Mouse (Mus musculus) kidney, postnatal 0 days (tissue): Measurements from ENCODE around the gene Sf3b3. TPM values are rescaled to one million over a fixed set of nuclear protein-coding genes. Genes with fewer than 3 reads are reported as not detected.
"Not testable (repeated sequence)": the region's sequence is repeated elsewhere in the genome, so short reads cannot be mapped to it uniquely, and the experiment has no call there.

Source experiments
- ATAC-seq: fragments of 200-750 bp; cut with Nextera tagmentation; replicated peaks from 2 replicates; pipeline ENCODE4 v1.8.0; 2017; ENCODE audit warnings: low read depth, moderate number of reproducible peaks, moderate TSS enrichment, moderate library complexity; ENCODE audit not compliant: low FRiP score
- DNase-seq: peaks from one replicate; pipeline ENCODE4 v3.0.0-alpha.2; 2016; ENCODE audit warnings: low spot score
- H3K27ac ChIP-seq: fragments of 300-500 bp; sonication (generic); 2 replicates; pipeline ENCODE4 v1.5.1; 2014; ENCODE audit warnings: mild to moderate bottlenecking
- H3K27me3 ChIP-seq: fragments of 300-500 bp; sonication (generic); 2 replicates; pipeline ENCODE4 v1.6.1; 2014; ENCODE audit warnings: low read length, mixed read lengths; ENCODE audit not compliant: insufficient read depth
- H3K36me3 ChIP-seq: fragments of 300-500 bp; sonication (generic); 2 replicates; pipeline ENCODE4 v1.6.1; 2014; ENCODE audit warnings: low read length, mixed read lengths; ENCODE audit not compliant: insufficient read depth
- H3K4me1 ChIP-seq: fragments of 300-500 bp; sonication (generic); replicated peaks from 2 replicates; pipeline ENCODE4 v1.6.1; 2014; ENCODE audit warnings: antibody characterized with exemption, low read length, mixed read lengths; ENCODE audit not compliant: insufficient read depth
- H3K4me2 ChIP-seq: fragments of 300-500 bp; sonication (generic); 2 replicates; pipeline ENCODE4 v1.6.1; 2014; ENCODE audit warnings: mild to moderate bottlenecking, low read length, moderate library complexity, mixed read lengths
- H3K4me3 ChIP-seq: fragments of 300-500 bp; sonication (generic); replicated peaks from 2 replicates; pipeline ENCODE4 v1.5.1; 2014; ENCODE audit warnings: low read depth, low read length
- H3K9ac ChIP-seq: fragments of 300-500 bp; sonication (generic); 2 replicates; pipeline ENCODE4 v1.6.1; 2014; ENCODE audit warnings: low read depth, low read length
- H3K9me3 ChIP-seq: fragments of 300-500 bp; sonication (generic); replicated peaks from 2 replicates; pipeline ENCODE4 v1.6.1; 2016; ENCODE audit warnings: low read length, inconsistent platforms, mixed read lengths
- CTCF ChIP-seq: IDR thresholded peaks from 2 replicates; pipeline ENCODE4 v1.5.1; 2016; ENCODE audit warnings: antibody characterized with exemption, low read depth, mild to moderate bottlenecking, moderate library complexity
- WGBS: fragments of 180-500 bp; shearing (Covaris S2); extraction: QIAGEN DNeasy Blood & Tissue Kit; methylation state at CpG from one replicate; pipeline ENCODE4 v1.1.7; 2014; 5-methylcytosine and 5-hydroxymethylcytosine counted together
- polyA plus RNA-seq: library from polyadenylated mRNA; unstranded; fragments of >200 nt; fragmentation: Nextera tagmentation; extraction: Ambion mirVana; gene quantifications from 2 replicates; pipeline ENCODE4 v1.2.1, GENCODE M21; 2015

Sf3b3 gene
- polyA plus RNA-seq, 1 experiment from 2014 or later: 80.1 TPM

DNA sequence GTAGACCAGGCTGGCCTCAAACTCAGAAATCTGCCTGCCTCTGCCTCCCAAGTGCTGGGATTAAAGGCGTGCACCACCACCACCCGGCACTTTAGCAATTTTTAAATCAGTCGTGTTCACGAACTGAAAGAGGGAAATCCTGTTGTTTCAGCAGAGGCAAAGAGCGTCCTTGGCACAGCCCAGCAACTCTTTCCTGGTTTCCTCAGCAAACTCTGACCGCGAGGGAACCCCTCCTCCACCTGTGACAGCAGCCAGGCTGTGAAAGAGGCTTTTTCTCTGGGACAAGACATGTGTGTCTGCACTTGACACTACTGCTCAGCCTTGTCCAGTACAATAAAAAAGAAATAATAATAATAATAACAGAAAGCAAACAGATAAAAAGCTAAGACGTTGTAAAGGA lies 59.7 kb downstream of the Sf3b3 start:
- Histone ChIP-seq H3K9me3 (no peaks in the 10 kb centered on the region), H3K27me3 (no peaks in the 10 kb centered on the region), H3K9ac (no peak overlapping the region), H3K36me3 (no peaks in the 10 kb centered on the region), H3K4me1 (no peaks in the 10 kb centered on the region), H3K4me3 (no peak overlapping the region), H3K4me2 (no peak overlapping the region), H3K27ac (no peak overlapping the region)
- no peak for TF ChIP-seq CTCF
- DNase-seq (no peak), ATAC-seq (no peak)
- 75% methylated on average over 8 of the region's 8 CpGs for WGBS

DNA sequence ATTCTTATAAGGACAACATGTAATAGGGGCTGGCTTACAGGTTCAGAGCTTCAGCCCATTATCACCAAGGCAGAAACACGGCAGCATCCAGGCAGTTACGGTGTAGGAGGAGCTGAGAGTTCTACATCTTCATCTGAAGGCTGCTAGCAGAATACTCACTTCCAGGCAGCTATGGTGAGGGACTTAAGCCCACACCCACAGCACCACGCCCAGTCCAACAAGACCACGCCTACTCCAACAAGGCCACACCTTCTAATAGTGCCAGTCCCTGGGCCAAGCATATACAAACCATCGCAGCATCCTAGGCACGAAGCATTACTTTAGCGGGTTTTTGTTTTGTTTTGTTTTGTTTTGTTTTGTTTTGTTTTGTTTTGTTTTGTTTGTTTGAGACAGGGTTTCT lies 60.1 kb downstream of the Sf3b3 start:
- ATAC-seq, H3K4me1 ChIP-seq, H3K27ac ChIP-seq, H3K9me3 ChIP-seq, H3K4me2 ChIP-seq, H3K9ac ChIP-seq, DNase-seq, H3K4me3 ChIP-seq, H3K36me3 ChIP-seq, H3K27me3 ChIP-seq: not testable (repeated sequence)
- 80% methylated on average over 7 of the region's 7 CpGs for WGBS

DNA sequence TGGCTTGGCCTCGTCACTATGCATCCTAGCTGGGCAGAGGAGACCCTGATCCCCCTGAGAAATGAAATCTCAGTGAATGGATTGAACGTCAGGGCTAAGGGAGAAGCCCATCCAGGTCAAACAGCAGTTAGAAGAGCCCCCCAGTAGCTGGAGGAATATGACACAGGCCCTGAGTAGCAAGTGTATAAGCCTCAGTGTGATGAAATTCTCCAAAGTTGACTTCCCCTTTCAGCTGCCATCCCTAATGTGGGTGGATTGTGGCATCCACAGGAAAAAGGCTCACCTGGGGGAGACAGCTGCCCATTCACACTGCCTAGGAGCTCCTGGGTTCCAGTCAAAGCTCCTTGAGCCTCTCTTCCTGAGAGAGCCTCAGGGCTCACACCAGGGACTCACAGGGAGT lies 61.2 kb downstream of the Sf3b3 start:
- WGBS: 82% methylated on average over 2 of the region's 2 CpGs
- no peak overlapping the region for H3K4me2 ChIP-seq
- ATAC-seq: no peak

DNA sequence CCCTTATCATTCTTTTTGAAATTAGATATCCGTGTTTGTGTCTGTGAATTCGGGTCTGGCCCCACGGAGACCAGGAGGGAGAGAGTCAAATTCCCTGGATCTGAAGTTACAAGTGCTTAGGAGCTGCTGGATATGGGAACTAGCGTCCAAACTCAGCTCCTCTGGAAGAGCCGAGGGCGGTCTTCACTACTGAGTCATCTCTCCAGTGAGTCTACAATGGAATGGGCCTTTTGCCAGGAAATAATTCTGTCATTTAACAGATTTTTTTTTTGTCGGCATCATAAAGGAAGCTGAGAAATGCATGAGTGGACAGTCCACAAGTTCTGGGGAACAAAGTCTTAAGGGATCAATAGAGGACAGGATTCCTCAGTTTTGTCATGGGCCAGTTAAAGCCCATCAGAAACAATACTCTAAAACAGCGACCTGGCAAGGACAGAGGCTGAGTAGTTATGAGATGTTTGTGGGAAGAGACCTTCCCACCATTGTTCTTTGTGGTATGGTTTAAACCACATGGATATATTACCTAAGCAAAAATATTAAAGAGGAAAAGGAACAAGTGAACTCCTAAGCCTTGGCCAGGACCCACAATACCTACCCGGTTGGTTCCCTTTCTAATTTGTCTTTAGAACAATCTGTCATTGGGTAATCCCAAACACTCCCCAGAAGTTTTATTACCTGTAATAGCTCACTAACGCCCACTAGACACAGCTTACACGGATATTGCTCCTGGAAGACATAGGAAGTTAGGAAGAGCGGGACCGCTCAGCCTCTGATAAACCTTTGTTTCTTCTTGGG lies 66.5 kb downstream of the Sf3b3 start:
- ATAC-seq (no peak), DNase-seq (peak; percentile 70)
- 59% methylated on average over 13 of the region's 13 CpGs for WGBS

More for the DNA sequence above, 61.2 kb downstream of the Sf3b3 start:
- Histone ChIP-seq H3K9ac (no peak overlapping the region), H3K4me3 (no peak overlapping the region), H3K36me3 (no peaks in the 10 kb centered on the region), H3K27ac (no peak overlapping the region), H3K27me3 (no peaks in the 10 kb centered on the region), H3K4me1 (no peaks in the 10 kb centered on the region), H3K9me3 (no peaks in the 10 kb centered on the region)
- no peak for TF ChIP-seq CTCF
- DNase-seq: no peak

DNA sequence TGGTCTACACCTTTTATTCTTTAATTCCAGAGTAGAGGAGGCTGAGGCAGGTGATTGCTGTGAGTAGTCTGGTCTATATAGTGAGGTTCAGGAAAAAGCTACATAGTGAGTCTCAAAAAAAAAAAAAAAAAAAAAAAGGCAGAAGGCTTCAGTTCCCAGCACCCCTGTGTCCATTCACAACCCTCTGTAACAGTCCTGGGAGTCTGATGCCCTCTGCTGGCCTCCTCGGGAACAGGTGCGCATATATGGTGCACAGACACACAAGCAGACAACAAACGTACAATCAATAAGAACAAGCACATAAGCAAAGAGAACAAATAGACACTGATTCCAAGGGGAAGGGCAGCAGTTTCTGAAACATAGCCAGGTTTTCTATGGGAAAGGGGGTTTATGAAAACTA lies 70.3 kb downstream of the Sf3b3 start:
- no peaks in the 10 kb centered on the region for H3K9me3 ChIP-seq
- no peaks in the 10 kb centered on the region for H3K4me1 ChIP-seq
- no peak for DNase-seq
- 0 out of 2 replicates have a peak, but pooled peaks have one; percentile 20 for TF ChIP-seq CTCF
- H3K9ac ChIP-seq: no peak overlapping the region
- no peak for ATAC-seq
- H3K4me3 ChIP-seq: no peak overlapping the region
- no peak overlapping the region for H3K27ac ChIP-seq
- H3K36me3 ChIP-seq: no peaks in the 10 kb centered on the region
- no peak overlapping the region for H3K4me2 ChIP-seq
- 96% methylated on average over 3 of the region's 3 CpGs for WGBS
- no peaks in the 10 kb centered on the region for H3K27me3 ChIP-seq

More for the DNA sequence above, 66.5 kb downstream of the Sf3b3 start:
- Histone ChIP-seq H3K9ac (no peak overlapping the region), H3K9me3 (no peaks in the 10 kb centered on the region), H3K4me1 (no peaks in the 10 kb centered on the region), H3K27ac (no peak overlapping the region), H3K36me3 (no peaks in the 10 kb centered on the region), H3K4me2 (no peak overlapping the region), H3K4me3 (no peak overlapping the region), H3K27me3 (no peaks in the 10 kb centered on the region)
- no peak for TF ChIP-seq CTCF

DNA sequence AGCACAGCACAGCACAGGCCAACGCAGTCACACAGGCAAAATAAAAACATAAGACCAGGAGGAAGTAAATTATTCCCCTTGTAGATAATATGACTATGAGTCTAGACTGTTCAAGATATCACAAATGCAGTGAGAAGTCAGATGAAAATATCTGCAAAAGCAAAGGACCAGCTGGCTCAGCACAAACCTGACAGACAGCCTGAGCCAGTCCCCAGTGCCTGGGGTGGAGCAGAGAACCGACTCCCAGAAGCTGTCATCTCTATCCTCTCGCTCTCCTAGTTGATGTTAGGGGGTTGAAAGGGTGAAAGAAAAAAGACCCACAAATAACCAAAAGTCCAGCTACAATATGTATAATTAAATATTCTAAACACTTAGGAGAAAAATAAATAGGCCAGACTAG lies 70.9 kb downstream of the Sf3b3 start:
- no peak overlapping the region for H3K9ac ChIP-seq
- no peak overlapping the region for H3K4me2 ChIP-seq
- no peak overlapping the region for H3K27ac ChIP-seq
- H3K36me3 ChIP-seq: no peaks in the 10 kb centered on the region
- no peak for TF ChIP-seq CTCF
- no peaks in the 10 kb centered on the region for H3K27me3 ChIP-seq
- no peaks in the 10 kb centered on the region for H3K9me3 ChIP-seq
- WGBS: 66% methylated on average over 3 of the region's 3 CpGs
- H3K4me3 ChIP-seq: no peak overlapping the region
- DNase-seq (peak; percentile 46), ATAC-seq (no peak)
- no peaks in the 10 kb centered on the region for H3K4me1 ChIP-seq
